Mouse (Mus musculus) large intestine, adult 2 months (tissue): Measurements from ENCODE around the gene Sh3bgrl3. TPM values are rescaled to one million over a fixed set of nuclear protein-coding genes. Genes with fewer than 3 reads are reported as not detected.

ENCODE experiments used
- DNase-seq: peaks from one replicate; pipeline ENCODE4 v3.0.0-alpha.2; 2012; ENCODE audit warnings: low read depth, low spot score
- WGBS: fragments of 180-500 bp; shearing (Covaris S2); methylation state at CpG from one replicate; pipeline ENCODE4 v1.1.7; 2018; 5-methylcytosine and 5-hydroxymethylcytosine counted together
- polyA plus RNA-seq: library from polyadenylated mRNA; depleted of rRNA; stranded (reverse); fragments of >200 nt; gene quantifications from 2 replicates; pipeline ENCODE4 v1.2.3, GENCODE M21; 2012; rRNA removed

Gene Sh3bgrl3
- polyA plus RNA-seq, 1 experiment, result 734 TPM

GRCm38 (mm10) chr4:134090521-134091224 is 37.9 kb downstream of the Sh3bgrl3 start:
- WGBS, result 82% methylated on average over 16 of the region's 16 CpGs
- no peak for DNase-seq

- DNase-seq, result no peak
- 79% methylated on average over 9 of the region's 9 CpGs for WGBS
These were observed 39.6 kb downstream of the Sh3bgrl3 start for GRCm38 (mm10) chr4:134089029-134089428.

GRCm38 (mm10) chr4:134087412-134087811 is 41.2 kb downstream of the Sh3bgrl3 start:
- DNase-seq, result no peak
- 22% methylated on average over 7 of the region's 7 CpGs for WGBS

GRCm38 (mm10) chr4:134084999-134085398 is 43.6 kb downstream of the Sh3bgrl3 start:
- WGBS, result 90% methylated on average over 4 of the region's 4 CpGs
- DNase-seq, result no peak

- WGBS, result 8% methylated on average over 7 of the region's 7 CpGs
- no peak for DNase-seq
These were observed 46.1 kb downstream of the Sh3bgrl3 start for GRCm38 (mm10) chr4:134082460-134082859.

- WGBS, result 1% methylated on average over 41 of the region's 41 CpGs
- DNase-seq, result peak; percentile 80
These were observed 46.7 kb downstream of the Sh3bgrl3 start for GRCm38 (mm10) chr4:134081730-134082386.

GRCm38 (mm10) chr4:134080674-134081073 is 47.9 kb downstream of the Sh3bgrl3 start:
- DNase-seq, result no peak
- WGBS, result 88% methylated on average over 4 of the region's 4 CpGs

GRCm38 (mm10) chr4:134078694-134079093 is 49.9 kb downstream of the Sh3bgrl3 start:
- DNase-seq, result no peak
- WGBS, result 33% methylated on average over 3 of the region's 3 CpGs

Other genes starting within 250 kb of the Sh3bgrl3 start
- 149 and 190 TPM in 2 replicates for gene Rps6ka1, start 241.0 kb downstream of the Sh3bgrl3 start, polyA plus RNA-seq
- 33.0 and 46.0 TPM in 2 replicates for gene Hmgn2, start 160.1 kb downstream of the Sh3bgrl3 start, polyA plus RNA-seq
- gene Dhdds, start 127.9 kb downstream of the Sh3bgrl3 start, polyA plus RNA-seq, result 30.1 and 30.5 TPM in 2 replicates
- gene Lin28a, start 109.9 kb downstream of the Sh3bgrl3 start, polyA plus RNA-seq, result not detected in 2 replicates
- 0.24 and 0.45 TPM in 2 replicates for gene Zfp683, start 75.0 kb downstream of the Sh3bgrl3 start, polyA plus RNA-seq
- 33.6 and 47.2 TPM in 2 replicates for gene Crybg2, start 68.0 kb downstream of the Sh3bgrl3 start, polyA plus RNA-seq
- 97.7 and 132 TPM in 2 replicates for gene Cd52, start 33.7 kb downstream of the Sh3bgrl3 start, polyA plus RNA-seq
- 4.7 and 5.0 TPM in 2 replicates for gene Ubxn11, start 26.2 kb downstream of the Sh3bgrl3 start, polyA plus RNA-seq
- 12.7 and 22.2 TPM in 2 replicates for gene Cep85, start 58.3 kb upstream of the Sh3bgrl3 start, polyA plus RNA-seq
- gene Gm7534, start 74.2 kb upstream of the Sh3bgrl3 start, polyA plus RNA-seq, result not detected in 2 replicates
- 1.4 and 1.5 TPM in 2 replicates for gene Catsper4, start 98.6 kb upstream of the Sh3bgrl3 start, polyA plus RNA-seq
- gene Cnksr1, start 109.6 kb upstream of the Sh3bgrl3 start, polyA plus RNA-seq, result 30.7 and 41.9 TPM in 2 replicates
- not detected in 2 replicates for gene E130218I03Rik, start 114.9 kb upstream of the Sh3bgrl3 start, polyA plus RNA-seq
- 7.6 and 9.1 TPM in 2 replicates for gene Zfp593, start 116.8 kb upstream of the Sh3bgrl3 start, polyA plus RNA-seq
- not detected in 2 replicates for gene Gm30191, start 118.1 kb upstream of the Sh3bgrl3 start, polyA plus RNA-seq
- gene Grrp1, start 125.3 kb upstream of the Sh3bgrl3 start, polyA plus RNA-seq, result 5.5 and 6.4 TPM in 2 replicates
- gene Pdik1l, start 159.1 kb upstream of the Sh3bgrl3 start, polyA plus RNA-seq, result 4.7 and 7.2 TPM in 2 replicates
- gene Trim63, start 186.3 kb upstream of the Sh3bgrl3 start, polyA plus RNA-seq, result 0.10 and 0.27 TPM in 2 replicates
- gene Slc30a2, start 214.4 kb upstream of the Sh3bgrl3 start, polyA plus RNA-seq, result 27.4 and 49.7 TPM in 2 replicates